ENCODE assay signal across 10 mouse cellular contexts in the genomic region with DNA sequence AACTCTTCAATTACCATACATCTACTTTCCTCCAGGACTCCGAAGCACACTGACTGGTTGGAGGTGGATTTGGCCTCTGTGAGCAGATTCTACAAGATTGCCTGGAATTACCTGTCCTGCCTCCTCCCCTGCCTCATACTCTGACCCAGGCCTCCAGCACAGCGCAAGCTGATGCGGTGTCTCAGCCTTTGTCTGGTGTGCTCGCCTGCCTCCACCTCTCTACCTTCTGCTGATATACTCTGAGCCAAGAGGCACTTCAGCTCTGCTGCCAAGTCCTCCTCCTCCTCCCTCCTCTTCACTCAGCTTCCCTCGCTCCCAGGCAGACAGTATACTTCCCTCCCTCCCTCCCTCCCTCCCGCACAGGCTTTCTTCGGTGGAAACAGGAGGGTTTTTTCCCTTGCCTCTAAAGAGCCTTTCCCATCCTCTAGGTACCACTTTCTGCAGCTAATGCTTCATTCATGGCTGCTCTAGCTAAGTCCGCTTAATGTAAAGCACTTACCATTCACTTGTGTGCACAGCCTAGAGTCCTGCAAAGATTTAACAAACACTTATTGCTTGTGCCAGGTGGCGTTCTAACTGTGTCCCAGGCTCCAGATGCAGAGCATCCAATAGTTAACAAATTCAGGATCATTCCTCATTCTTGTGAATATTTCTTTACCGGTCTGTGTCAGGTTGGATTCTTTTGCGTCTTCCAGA.
A peak's percentile ranks its signal among the peaks of the same experiment; 100 is the strongest.
DNase-seq lines count a peak whose midpoint lies in the region; ATAC-seq and TF ChIP-seq lines count a peak whose summit lies in the region.
"Had no signal": no experiment of that assay in that cellular context is flagged by ENCODE, and none has a peak within 500 bp of the region (broad histone marks: within the 10 kb centered on the region; RNA-seq: fewer than 3 reads in every experiment).

No protein-coding gene starts in this region.

- TF ChIP-seq CTCF in layer of hippocampus, adult 2 months (conservative IDR thresholded peaks at IDR 0.05) = no peak

- H3K9ac ChIP-seq in limb, embryonic 12.5 days (replicated peaks) = peak overlapping the region; percentile 19; the same call in 1 of the 2 replicates

- H3K27me3 ChIP-seq in limb, embryonic 12.5 days = no peaks in the 10 kb centered on the region
- no peaks in the 10 kb centered on the region for H3K27me3 ChIP-seq in limb, embryonic 10.5 days (ENCODE audit: low read depth, poor library complexity, severe bottlenecking)

- no peaks in the 10 kb centered on the region for H3K36me3 ChIP-seq in limb, embryonic 12.5 days
- no peaks in the 10 kb centered on the region for H3K36me3 ChIP-seq in limb, embryonic 10.5 days

- no peak for ATAC-seq in limb, embryonic 12.5 days (ENCODE audit: insufficient number of reproducible peaks, insufficient read depth, low FRiP score, low TSS enrichment, low read depth)

- DNase-seq in limb, embryonic 10.5 days (ENCODE audit: low spot score) = no peak
- peak; percentile 67 to 69 for DNase-seq in cerebellum, postnatal 36 days
- DNase-seq in layer of hippocampus, adult 2 months (ENCODE audit: low spot score in 2 of 2) = peak; percentile 69 to 85
- peak; percentile 64 to 76 for DNase-seq in right cerebral cortex, adult 2 months (ENCODE audit: low spot score in 2 of 2)
- DNase-seq in thymus, postnatal 14 days = no peak
- DNase-seq in adrenal gland, adult (ENCODE audit: inconsistent age in 2 of 2, low spot score in 1 of 2) = no peak
- DNase-seq in embryo, embryonic 10 days (ENCODE audit: low spot score) = no peak

- H3K9me3 ChIP-seq in limb, embryonic 12.5 days = no peaks in the 10 kb centered on the region
- no peaks in the 10 kb centered on the region for H3K9me3 ChIP-seq in limb, embryonic 10.5 days (replicated peaks)

- no peak overlapping the region for H3K4me3 ChIP-seq in limb, embryonic 12.5 days (replicated peaks)
- no peak overlapping the region for H3K4me3 ChIP-seq in limb, embryonic 10.5 days
- no peak overlapping the region for H3K4me3 ChIP-seq in layer of hippocampus, adult 2 months
- H3K4me3 ChIP-seq: myocyte had no signal

- H3K4me1 ChIP-seq in limb, embryonic 12.5 days (replicated peaks) = peaks cover 6% of the 10 kb centered on the region; the same call in 1 of the 2 replicates
- H3K4me1 ChIP-seq in limb, embryonic 10.5 days = no peaks in the 10 kb centered on the region

- no peak overlapping the region for H3K27ac ChIP-seq in limb, embryonic 12.5 days
- H3K27ac ChIP-seq in limb, embryonic 10.5 days = no peak overlapping the region
- peak overlapping the region; percentile 89 for H3K27ac ChIP-seq in layer of hippocampus, adult 2 months
- H3K27ac ChIP-seq: kidney, postnatal 0 days had no signal

- 65% methylated on average over 11 of the region's 11 CpGs for WGBS in limb, embryonic 12.5 days
- WGBS in limb, embryonic 10.5 days = 69% methylated on average over 11 of the region's 11 CpGs

- no peak overlapping the region for H3K4me2 ChIP-seq in limb, embryonic 12.5 days

Comparison
In these comparisons a context has a peak if more than half of its experiments do, and no peak if none do; other contexts are left out.
1. DNase-seq: peak in cerebellum, postnatal 36 days (2 of 2), layer of hippocampus, adult 2 months (2 of 2) and right cerebral cortex, adult 2 months (2 of 2); none in limb, embryonic 10.5 days (single experiment), thymus, postnatal 14 days (single experiment), adrenal gland, adult (0 of 2) and embryo, embryonic 10 days (single experiment).